Mouse (Mus musculus) G1E (cell line): ENCODE measurements around the gene Bglap2.
A peak's percentile ranks its signal among the peaks of the same experiment; 100 is the strongest.

Experiments
- CTCF ChIP-seq: IDR thresholded peaks from 2 replicates; pipeline ENCODE4 v1.5.1; 2012; ENCODE audit warnings: low read depth, low read length, inconsistent platforms, mixed read lengths
- GATA1 ChIP-seq: IDR thresholded peaks from 2 replicates; pipeline ENCODE4 v1.6.1; 2012; ENCODE audit warnings: borderline replicate concordance, low read length, inconsistent platforms, mixed read lengths
- POLR2AphosphoS5 ChIP-seq: IDR thresholded peaks from 2 replicates; pipeline ENCODE4 v1.6.1; 2012; ENCODE audit warnings: low read depth, low read length, inconsistent platforms; ENCODE audit not compliant: insufficient replicate concordance
- TAL1 ChIP-seq: conservative IDR thresholded peaks from 2 replicates; pipeline ENCODE4 v1.6.1; 2012; ENCODE audit warnings: low read depth, low read length, inconsistent platforms, mixed read lengths

DNA sequence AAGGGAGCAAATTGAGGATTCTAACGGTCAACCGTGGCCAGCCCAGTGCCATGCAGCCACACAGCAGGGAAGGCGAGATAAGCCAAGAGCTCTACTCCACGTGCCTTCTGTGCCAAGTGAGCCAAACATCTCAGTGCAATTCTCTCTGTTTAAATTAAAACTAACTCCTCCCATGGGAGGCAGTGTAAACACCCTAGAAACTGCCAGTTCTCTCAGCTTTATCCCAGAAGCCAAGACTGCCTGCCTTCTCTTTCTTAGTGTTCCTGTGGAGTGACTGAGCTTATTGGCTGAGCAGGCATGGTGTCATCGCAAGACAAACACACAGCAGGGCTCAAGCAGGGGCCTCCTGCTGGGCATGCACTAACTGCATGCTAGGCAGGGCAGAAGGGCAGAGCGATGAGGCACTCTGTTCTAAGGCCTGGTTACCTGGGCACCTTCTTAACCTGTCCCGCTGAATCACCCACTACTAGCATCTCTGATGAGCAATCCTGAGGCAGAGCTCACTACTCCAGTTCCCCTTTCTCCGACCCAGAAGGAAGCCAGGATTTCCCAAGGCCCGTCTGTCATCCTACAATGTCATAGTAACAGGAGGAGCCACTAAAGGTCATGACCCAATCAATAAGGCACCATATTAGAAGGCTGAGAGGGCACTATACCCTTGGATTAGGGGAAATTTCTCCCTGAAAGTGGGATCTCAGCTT lies 43.7 kb upstream of the Bglap2 start:
- TF ChIP-seq CTCF (no peak), TAL1 (peak; percentile 87), GATA1 (no peak), POLR2AphosphoS5 (no peak)
